Mouse (Mus musculus): ENCODE measurements at regions not wholly inside any gene's neighbourhood (a gene's known extent, or its start where the extent isn't known, plus 50 kb on each side); places are given as distances from the start of the nearest gene placed in this dataset.

DNA sequence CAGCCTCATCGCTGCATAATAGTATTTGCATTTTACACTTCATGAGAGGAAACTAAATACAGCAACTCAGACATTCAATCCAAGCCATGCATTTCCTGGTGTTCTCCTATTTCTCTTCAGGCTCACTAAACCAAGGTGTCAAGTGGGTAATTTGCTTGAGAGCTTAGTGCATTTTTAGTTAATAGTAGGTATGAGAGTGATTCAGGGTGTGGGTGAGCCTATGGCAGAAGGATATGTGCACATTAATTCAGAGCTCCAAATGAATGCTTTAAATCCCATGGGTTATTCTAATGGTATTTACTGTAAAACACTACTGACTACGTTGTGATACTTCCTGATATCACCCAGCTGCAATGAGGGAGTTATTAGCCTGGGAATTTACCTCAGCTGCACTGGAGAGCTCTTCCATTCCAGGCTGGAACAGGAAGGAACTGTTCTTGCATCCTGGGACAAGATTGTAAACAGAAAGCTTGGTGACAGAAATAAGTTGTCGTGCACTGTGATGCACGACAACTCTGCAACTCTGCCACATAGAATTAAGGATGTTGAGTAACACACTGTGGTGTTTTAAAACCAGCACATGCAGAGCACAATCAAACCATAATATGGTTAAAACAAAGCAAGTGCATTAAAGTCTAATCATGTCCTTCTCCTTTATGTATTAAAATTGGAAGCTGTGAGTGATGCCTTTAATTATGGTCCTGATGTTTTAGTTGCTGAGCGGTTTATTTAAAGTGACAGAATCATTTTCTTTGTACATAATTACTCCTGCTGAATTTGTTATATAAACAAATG is 170.4 kb upstream of the Setmar start:
- no peak for DNase-seq (ENCODE audit: low spot score in 2 of 2)
- intact Hi-C loops (cut with DNase I) = no loop called here

DNA sequence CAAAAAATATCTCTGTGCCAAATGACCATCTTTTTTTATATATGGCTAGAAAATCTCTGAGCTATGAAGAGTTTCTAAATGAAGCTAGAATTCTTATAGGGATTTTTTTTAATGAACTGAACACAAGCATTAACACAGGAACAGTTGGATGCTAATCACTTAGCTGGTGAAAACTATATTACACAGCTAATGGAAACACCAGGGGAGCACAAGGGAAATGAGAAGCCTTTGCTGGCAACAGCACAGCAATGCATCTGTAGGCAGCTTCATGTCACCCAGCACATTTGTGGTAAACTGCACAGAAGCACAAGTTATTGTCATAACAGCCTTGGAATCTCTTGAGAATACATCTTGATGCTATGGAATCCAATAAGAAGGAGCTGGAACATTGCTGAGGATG is 154.3 kb upstream of the Setmar start:
- intact Hi-C loops (cut with DNase I) = loop anchor here (5.0 kb wide), 2 partner anchors 112 to 178 kb away; no protein-coding TSS in a partner anchor
- no peak for DNase-seq (ENCODE audit: low spot score in 2 of 2)

DNA sequence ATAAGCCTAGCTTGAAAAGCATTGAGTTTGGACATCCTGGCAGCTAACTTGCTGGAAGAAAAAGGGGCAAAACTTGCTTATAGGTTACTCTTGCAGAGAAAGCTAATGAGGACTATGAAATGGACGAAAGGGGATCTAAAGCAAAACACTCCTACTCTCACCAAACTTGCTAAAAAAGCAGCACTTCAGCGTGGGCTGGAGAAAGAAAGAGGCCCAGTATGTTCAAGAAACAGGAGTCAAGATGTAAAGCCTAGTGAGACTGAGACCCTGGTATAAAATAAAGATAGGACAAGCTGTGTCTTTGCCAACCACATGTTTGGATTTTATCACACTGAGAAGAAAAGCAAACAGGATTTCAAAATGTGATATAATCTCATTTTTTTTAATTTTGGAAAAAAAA is 153.5 kb upstream of the Setmar start:
- peak in 1 of 2 experiments; percentile 80 for DNase-seq (ENCODE audit: low spot score in 2 of 2)
- intact Hi-C loops (cut with DNase I) = loop anchor here (5.0 kb wide), 2 partner anchors 111 to 179 kb away; no protein-coding TSS in a partner anchor

DNA sequence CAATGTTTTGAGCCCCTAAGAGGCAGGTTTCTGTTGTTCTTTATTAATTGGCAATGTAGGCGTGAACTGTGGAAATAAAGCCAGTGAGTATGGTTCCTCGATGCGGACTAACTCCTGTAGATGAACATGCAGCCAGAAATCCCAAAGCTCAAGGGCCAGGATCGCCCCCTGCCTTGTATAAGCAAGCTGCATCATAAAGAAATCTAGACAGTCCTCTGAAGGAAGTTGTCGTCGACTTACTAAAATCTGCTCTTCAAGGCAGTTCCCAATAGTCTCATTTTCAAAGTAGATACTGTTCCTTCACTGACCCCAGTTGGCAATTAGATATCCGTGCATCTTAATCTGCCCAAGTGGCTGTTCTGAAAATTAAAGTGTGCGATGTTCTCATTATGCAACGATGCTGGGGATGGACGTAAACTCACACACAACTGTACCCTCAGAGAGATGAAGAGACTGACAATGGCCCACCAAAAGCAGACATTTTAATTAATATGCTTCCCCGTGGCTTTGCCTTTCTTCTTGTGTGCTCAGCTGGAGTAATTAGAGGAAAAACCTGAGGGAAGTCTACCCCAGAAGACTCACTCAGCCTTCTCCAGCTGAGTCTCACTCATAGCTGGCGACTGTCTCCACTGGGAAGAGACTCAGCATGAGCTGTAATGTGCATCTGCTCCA is 141.2 kb upstream of the Setmar start:
- DNase-seq (ENCODE audit: low spot score in 2 of 2) = no peak
- intact Hi-C loops (cut with DNase I) = no loop called here

GRCm38 (mm10) chr6:107924200-107924735 is 140.6 kb upstream of the Setmar start:
- DNase-seq (ENCODE audit: low spot score in 2 of 2) = no peak
- intact Hi-C loops (cut with DNase I) = no loop called here

DNA sequence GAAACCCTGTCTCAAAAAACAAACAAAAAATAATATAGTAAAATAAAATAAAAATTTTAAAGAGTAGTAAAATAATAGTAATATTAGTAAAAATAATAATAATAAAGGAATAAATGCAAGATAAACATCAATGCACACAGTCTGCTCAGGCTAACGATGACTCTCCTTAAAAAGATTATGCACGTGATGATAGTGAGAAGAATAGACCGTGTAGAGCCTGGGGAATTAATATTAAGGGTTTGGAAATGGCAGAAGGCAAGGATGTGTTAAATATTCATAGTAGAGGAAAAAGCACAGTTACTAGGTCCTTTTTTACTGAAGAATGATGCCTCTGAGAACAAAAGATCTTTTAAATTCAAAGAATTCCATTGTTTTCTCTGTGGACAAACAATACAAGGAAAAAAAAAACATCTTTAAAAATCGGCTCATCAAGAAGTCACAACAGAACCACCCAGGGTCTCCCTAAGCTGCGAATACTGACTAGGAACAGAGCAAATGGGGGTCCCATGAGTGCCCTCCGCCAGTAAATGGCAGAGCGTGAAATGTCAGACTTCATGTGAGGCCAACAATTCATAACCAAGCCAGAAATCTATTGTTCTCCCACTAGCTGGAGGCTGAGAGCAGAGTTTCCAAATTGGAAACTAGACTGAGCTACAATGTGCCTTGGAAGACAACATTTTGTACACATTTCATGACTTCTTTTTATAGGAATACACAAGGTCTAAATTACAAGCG is 134.2 kb upstream of the Setmar start:
- no peak for DNase-seq (ENCODE audit: low spot score in 2 of 2)
- intact Hi-C loops (cut with DNase I) = no loop called here

GRCm38 (mm10) chr6:107931174-107931557 is 133.7 kb upstream of the Setmar start:
- DNase-seq (ENCODE audit: low spot score in 2 of 2) = no peak
- intact Hi-C loops (cut with DNase I) = no loop called here

GRCm38 (mm10) chr6:107936075-107936635 is 128.7 kb upstream of the Setmar start:
- intact Hi-C loops (cut with DNase I) = no loop called here
- DNase-seq (ENCODE audit: low spot score in 2 of 2) = peak; percentile 14 to 70

GRCm38 (mm10) chr6:107968694-107969093 is 96.2 kb upstream of the Setmar start:
- DNase-seq (ENCODE audit: low spot score in 2 of 2) = peak; percentile 2 to 41
- intact Hi-C loops (cut with DNase I) = no loop called here

- intact Hi-C loops (cut with DNase I) = no loop called here
- DNase-seq (ENCODE audit: low spot score in 2 of 2) = no peak
These were observed 65.7 kb upstream of the Setmar start for GRCm38 (mm10) chr6:107998921-107999690.

- intact Hi-C loops (cut with DNase I) = loop anchor here (1.0 to 10.0 kb wide), 2 partner anchors 18 to 758 kb away; no protein-coding TSS in a partner anchor
These were observed 61.6 kb upstream of the Setmar start for GRCm38 (mm10) chr6:108003231-108003630.

DNA sequence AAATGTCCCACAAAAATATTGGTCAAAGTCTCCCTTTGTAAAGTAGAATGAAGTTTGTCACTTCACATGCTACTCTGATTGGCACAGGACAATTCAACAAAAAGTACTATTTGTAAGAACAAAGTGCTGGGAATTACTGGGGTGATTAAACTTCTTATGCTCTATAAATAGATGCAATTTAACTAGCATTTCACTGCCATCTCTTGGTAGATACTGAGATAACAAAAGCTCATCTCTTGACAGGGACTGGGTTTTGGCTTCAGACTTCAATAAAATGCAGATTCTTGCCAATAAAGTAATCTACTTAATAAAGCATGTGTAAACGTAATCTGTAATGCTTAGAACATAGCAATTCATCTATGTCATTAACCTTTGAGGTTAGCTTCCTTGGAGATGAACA is 56.5 kb upstream of the Setmar start:
- intact Hi-C loops (cut with DNase I) = loop anchor here (10.0 kb wide), 1 partner anchor 764 kb away; no protein-coding TSS in a partner anchor
- DNase-seq (ENCODE audit: low spot score in 2 of 2) = no peak

More at GRCm38 (mm10) chr6:108003231-108003630, 61.6 kb upstream of the Setmar start:
- peak; percentile 5 to 65 for DNase-seq (ENCODE audit: low spot score in 2 of 2)
